Mouse (Mus musculus): ENCODE measurements around the gene Gm10663.

GRCm38 (mm10) chr8:65047193-65047592 lies 27.6 kb upstream of the Gm10663 start:
- no peak for TF ChIP-seq CTCF (IDR thresholded peaks at IDR 0.05; ENCODE audit: borderline replicate concordance, insufficient read depth, low read length)
- no peak for TF ChIP-seq POLR2A (IDR thresholded peaks at IDR 0.05; ENCODE audit: low read depth, low read length)
